In the genomic region with DNA sequence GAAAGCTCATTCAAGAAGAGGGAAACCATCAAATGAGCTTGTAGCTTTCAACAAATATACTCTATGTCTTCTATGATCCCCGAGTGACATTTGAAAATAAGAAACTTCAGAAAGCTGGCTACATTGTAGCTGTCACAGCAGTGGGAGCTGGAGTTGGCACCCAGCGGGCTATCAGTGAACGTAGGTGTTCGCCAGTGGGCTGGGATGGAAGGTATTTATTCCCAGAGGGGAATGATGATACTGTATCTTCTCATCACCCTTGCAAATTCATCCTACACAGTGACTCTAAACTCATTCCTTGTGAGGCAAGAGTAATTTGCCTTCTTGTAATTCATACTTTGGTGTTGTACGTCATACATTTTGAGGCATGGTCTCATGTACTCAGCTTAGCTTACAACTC, we compare ENCODE assay signal across 13 mouse cellular contexts.
"Had no signal": no experiment of that assay in that cellular context is flagged by ENCODE, and none has a peak within 500 bp of the region (broad histone marks: within the 10 kb centered on the region; RNA-seq: fewer than 3 reads in every experiment).

No protein-coding gene starts in this region.

- DNase-seq: liver, embryonic 13.5 days; liver, postnatal 0 days; lung, adult 2 months; lung, postnatal 14 days; lung, postnatal 36 days; midbrain, embryonic 14.5 days; retina, postnatal 1 day; spleen, adult 18-20 months; thymus, adult 18-20 months; thymus, postnatal 14 days; thymus, postnatal 36 days had no signal

- ATAC-seq: liver, postnatal 0 days; lung, postnatal 0 days; midbrain, embryonic 16.5 days had no signal
